Mouse (Mus musculus): ENCODE measurements around the gene Slc25a22. TPM values are rescaled to one million over a fixed set of nuclear protein-coding genes. Genes with fewer than 3 reads are reported as not detected.

The Slc25a22 gene
- polyA plus RNA-seq, 1 experiment from 2014 or later = 54.8 TPM

DNA sequence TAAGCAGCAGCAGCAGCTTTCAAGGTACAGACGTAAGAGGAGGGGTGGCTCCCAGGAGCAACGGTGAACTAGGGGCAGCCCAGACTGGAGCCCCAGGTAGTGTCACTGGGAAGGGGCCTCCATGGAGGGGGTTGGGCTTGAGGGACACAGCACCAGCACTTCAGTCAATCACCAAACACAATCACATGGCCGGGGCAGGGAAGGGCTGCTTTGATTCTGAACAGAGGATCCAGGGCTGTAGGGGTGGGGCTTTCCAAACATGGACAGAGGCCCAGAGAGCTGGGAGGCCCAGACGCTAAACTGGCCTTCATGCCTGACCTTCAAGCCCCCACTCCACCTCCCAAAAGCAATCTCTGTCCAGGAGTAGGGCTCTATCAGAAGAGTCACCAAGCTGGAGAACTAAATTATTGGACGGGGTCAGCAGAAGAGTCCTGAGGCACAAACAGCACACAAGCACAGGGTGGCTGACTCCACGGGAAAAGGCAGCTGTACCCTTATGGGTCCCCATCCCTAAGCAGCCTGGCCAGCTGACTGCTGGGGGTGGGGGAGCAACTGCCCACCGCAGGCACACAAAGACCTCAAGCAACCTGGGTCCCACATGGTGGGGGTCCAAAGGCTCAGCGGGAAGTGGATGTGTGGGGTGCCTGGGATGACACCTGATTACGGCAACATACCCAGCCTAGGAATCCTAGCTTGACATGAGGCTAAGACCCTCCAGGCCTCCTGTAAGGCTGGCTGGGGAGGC is 7.7 kb downstream of the Slc25a22 start:
- Histone ChIP-seq H3K9me3 (replicated peaks) (no peaks in the 10 kb centered on the region), H3K4me1 (peaks cover 42% of the 10 kb centered on the region), H3K4me2 (replicated peaks) (peak overlapping the region; percentile 63; the same call in 1 of the 2 replicates), H3K36me3 (peaks cover 45% of the 10 kb centered on the region), H3K27ac (no peak overlapping the region), H3K9ac (no peak overlapping the region), H3K4me3 (no peak overlapping the region), H3K27me3 (no peaks in the 10 kb centered on the region; the same call in 1 of the 2 replicates)
- WGBS = 63% methylated on average over 9 of the region's 9 CpGs
- ATAC-seq (ENCODE audit: low FRiP score) = 0 out of 2 replicates have a peak, but pooled peaks have one; percentile 15

DNA sequence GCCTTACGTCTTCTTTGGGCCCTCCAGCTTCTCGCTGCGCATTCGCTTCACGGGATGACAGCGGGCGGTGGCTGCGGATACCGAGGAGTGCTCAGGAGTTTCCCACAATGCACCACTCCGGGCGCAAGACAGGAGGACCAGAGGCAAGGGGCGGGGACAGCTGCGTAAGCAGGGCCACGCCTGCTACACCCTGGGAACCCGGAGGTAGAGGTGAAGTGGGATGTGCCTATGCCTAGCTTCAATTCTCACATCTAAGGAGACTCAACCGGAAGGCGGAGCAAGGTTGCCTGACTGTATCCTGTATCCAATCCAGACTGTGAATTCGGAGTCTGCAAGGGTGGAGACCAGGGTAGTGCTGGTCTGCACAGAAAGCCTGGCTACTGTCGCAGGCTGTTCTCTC is 8.4 kb downstream of the Slc25a22 start, which contains the start of gene Cend1:
TSS of gene Cend1 (minus strand) at position 182 of the 400 bp plus-strand sequence.
- peak; percentile 82 for ATAC-seq (ENCODE audit: low FRiP score)
- H3K4me2 ChIP-seq (replicated peaks) = peak within 1 kb of the TSS; percentile 63
- peaks cover 37% of the 10 kb centered on the region for H3K4me1 ChIP-seq
- H3K9ac ChIP-seq = peak within 1 kb of the TSS; percentile 71
- H3K27ac ChIP-seq = peak within 1 kb of the TSS; percentile 68
- no peaks in the 10 kb centered on the region for H3K9me3 ChIP-seq (replicated peaks)
- H3K36me3 ChIP-seq = peaks cover 45% of the 10 kb centered on the region
- H3K4me3 ChIP-seq = peak within 1 kb of the TSS; percentile 42
- no peaks in the 10 kb centered on the region; the same call in 1 of the 2 replicates for H3K27me3 ChIP-seq
- 2% methylated on average over 19 of the region's 19 CpGs for WGBS

DNA sequence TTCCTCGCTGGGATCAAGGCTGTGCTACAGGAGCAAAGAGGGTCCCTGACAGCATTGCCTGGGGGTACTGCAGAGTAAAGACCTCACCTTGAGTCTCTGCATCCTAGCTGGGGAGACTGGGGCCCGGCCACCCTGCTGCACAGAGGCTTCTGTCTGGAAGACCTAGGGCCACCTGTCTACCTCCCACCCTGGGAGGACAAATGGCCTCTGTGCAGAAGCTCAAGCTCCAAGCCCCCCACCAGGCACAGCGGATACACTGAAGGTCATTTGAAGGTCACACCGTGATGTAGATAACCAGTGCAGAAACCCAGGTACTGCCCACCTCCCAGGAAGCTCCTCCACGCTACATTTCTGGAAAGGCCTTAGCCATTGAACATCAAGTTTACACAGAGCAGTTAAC is 9.0 kb downstream of the Slc25a22 start:
- H3K27ac ChIP-seq = peak overlapping the region; percentile 68
- ATAC-seq (ENCODE audit: low FRiP score) = no peak
- H3K27me3 ChIP-seq = no peaks in the 10 kb centered on the region; the same call in 1 of the 2 replicates
- peak overlapping the region; percentile 71 for H3K9ac ChIP-seq
- peak overlapping the region; percentile 42 for H3K4me3 ChIP-seq
- H3K4me1 ChIP-seq = peaks cover 31% of the 10 kb centered on the region
- peak overlapping the region; percentile 63 for H3K4me2 ChIP-seq (replicated peaks)
- H3K9me3 ChIP-seq (replicated peaks) = no peaks in the 10 kb centered on the region
- WGBS = 56% methylated on average over 5 of the region's 5 CpGs
- H3K36me3 ChIP-seq = peaks cover 45% of the 10 kb centered on the region

GRCm38 (mm10) chr7:141426948-141427730 is 10.6 kb downstream of the Slc25a22 start:
- no peak overlapping the region for H3K27ac ChIP-seq

GRCm38 (mm10) chr7:141423811-141424210 is 13.9 kb downstream of the Slc25a22 start:
- Histone ChIP-seq H3K4me3 (no peak overlapping the region), H3K9me3 (replicated peaks) (no peaks in the 10 kb centered on the region), H3K9ac (no peak overlapping the region), H3K27me3 (peaks cover 2% of the 10 kb centered on the region), H3K27ac (no peak overlapping the region), H3K36me3 (peaks cover 11% of the 10 kb centered on the region; the same call in 1 of the 2 replicates), H3K4me1 (peaks cover 6% of the 10 kb centered on the region), H3K4me2 (replicated peaks) (no peak overlapping the region)
- no peak for ATAC-seq (ENCODE audit: low FRiP score)
- 71% methylated on average over 4 of the region's 4 CpGs for WGBS

More at GRCm38 (mm10) chr7:141426948-141427730, 10.6 kb downstream of the Slc25a22 start:
- H3K4me1 ChIP-seq = peaks cover 21% of the 10 kb centered on the region
- 79% methylated on average over 12 of the region's 12 CpGs for WGBS
- H3K9me3 ChIP-seq (replicated peaks) = no peaks in the 10 kb centered on the region
- no peaks in the 10 kb centered on the region; the same call in 1 of the 2 replicates for H3K27me3 ChIP-seq
- no peak overlapping the region for H3K4me2 ChIP-seq (replicated peaks)
- H3K4me3 ChIP-seq = no peak overlapping the region
- H3K36me3 ChIP-seq = peaks cover 32% of the 10 kb centered on the region
- H3K9ac ChIP-seq = no peak overlapping the region
- ATAC-seq (ENCODE audit: low FRiP score) = no peak

DNA sequence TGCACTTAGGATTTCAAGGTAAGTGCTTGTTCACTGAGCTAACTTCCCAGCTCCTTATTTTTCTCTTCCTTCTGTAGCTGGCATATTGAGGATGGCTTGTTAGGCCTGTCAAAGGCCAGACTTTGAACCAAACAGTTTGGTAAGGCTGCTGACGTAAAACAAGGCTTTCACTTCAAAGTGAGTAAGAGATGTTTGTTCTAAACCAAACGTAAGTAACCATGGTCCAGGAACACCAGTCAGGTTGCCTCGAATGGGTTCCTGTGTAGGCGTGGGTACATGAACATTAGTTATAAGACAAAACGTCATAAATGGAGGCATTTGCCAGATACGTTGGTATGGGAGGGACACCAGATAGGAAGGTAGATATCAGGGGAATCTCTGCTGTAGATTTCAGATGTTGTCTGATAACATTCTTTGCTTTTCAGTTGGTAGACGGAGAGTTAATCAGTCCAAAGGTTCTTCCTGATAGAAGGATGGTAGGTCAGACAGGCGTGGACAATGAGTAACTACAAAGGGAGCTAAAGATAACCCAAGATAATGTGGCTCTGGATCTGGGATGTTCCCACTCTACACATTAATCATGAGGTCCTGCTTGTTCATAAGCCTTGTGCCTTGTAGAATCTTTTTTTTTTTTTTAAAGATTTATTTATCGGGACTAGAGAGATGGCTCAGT is 17.5 kb downstream of the Slc25a22 start:
- H3K27ac ChIP-seq = no peak overlapping the region
- H3K9me3 ChIP-seq (replicated peaks) = no peaks in the 10 kb centered on the region
- H3K36me3 ChIP-seq = no peaks in the 10 kb centered on the region
- H3K9ac ChIP-seq = no peak overlapping the region
- H3K27me3 ChIP-seq = peaks cover 5% of the 10 kb centered on the region; the same call in 1 of the 2 replicates
- 85% methylated on average over 9 of the region's 9 CpGs for WGBS
- no peak for ATAC-seq (ENCODE audit: low FRiP score)
- H3K4me3 ChIP-seq = no peak overlapping the region
- no peaks in the 10 kb centered on the region for H3K4me1 ChIP-seq
- H3K4me2 ChIP-seq (replicated peaks) = no peak overlapping the region

DNA sequence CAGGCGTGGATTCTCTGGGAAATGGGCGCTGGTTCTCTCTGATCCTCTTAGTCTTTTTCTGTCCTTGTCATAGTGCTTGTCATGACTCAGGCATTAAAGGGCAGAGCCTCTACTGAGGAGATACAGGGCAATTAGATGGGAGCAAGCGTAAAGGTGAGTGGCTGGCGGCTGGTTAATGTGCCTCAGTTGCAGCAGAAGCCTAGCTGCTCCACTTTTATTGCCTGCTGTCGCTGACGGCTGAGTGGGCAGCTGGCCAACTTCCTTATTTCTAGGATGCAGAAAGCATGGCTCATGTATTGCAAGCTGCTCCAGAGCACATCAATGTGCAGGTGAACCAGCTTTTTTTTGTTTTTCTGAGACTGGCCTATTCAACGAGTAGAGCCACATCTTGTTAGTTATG is 18.7 kb downstream of the Slc25a22 start:
- Histone ChIP-seq H3K27ac (no peak overlapping the region), H3K36me3 (no peaks in the 10 kb centered on the region), H3K4me1 (peaks cover 5% of the 10 kb centered on the region; the same call in 1 of the 2 replicates), H3K4me3 (no peak overlapping the region), H3K4me2 (replicated peaks) (no peak overlapping the region), H3K27me3 (peaks cover 5% of the 10 kb centered on the region; the same call in 1 of the 2 replicates), H3K9me3 (replicated peaks) (no peaks in the 10 kb centered on the region), H3K9ac (no peak overlapping the region)
- no peak for ATAC-seq (ENCODE audit: low FRiP score)
- 82% methylated on average over 7 of the region's 7 CpGs for WGBS

- Histone ChIP-seq H3K4me3 (no peak overlapping the region), H3K9me3 (replicated peaks) (no peaks in the 10 kb centered on the region), H3K27me3 (peaks cover 5% of the 10 kb centered on the region; the same call in 1 of the 2 replicates), H3K4me1 (peaks cover 9% of the 10 kb centered on the region), H3K36me3 (no peaks in the 10 kb centered on the region), H3K27ac (no peak overlapping the region), H3K4me2 (replicated peaks) (no peak overlapping the region), H3K9ac (no peak overlapping the region)
- no peak for ATAC-seq (ENCODE audit: low FRiP score)
- WGBS = 72% methylated on average over 8 of the region's 8 CpGs
Observed at GRCm38 (mm10) chr7:141417731-141418681, 19.7 kb downstream of the Slc25a22 start.

DNA sequence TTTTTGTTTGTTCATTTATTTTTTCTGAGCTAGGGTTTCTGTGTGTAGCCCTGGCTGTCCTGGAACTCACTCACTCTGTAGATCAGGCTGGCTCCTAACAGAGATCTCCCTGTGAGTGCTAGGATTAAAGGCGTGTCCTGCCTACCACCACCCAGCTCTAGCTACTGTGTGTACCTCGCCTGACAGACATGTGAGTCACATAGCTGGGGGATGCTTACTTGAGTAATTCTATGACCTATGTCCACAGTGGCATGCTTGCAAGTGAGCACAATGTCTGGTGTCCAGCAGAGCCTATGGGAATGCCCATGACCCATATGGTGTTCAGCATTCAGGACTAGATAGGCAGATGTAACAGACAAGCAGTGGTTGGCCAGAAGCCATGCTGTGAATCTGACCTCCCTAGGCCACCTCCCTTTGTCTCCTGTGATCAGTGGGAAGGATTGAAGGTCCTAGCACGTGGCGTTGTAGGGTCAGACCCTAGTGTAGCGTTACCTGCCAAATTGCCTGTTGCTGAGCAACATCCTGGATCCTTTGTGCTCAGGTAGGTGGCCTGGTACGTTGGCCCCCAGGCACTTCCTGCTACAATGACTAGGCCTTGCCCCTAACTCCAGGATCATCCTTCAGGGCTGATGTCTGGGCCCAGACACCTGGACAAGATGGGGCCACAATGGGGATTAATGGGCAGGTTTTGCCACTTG is 21.4 kb downstream of the Slc25a22 start:
- ATAC-seq (ENCODE audit: low FRiP score) = no peak
- Histone ChIP-seq H3K4me3 (no peak overlapping the region), H3K4me2 (replicated peaks) (no peak overlapping the region), H3K9ac (no peak overlapping the region), H3K27ac (no peak overlapping the region), H3K9me3 (replicated peaks) (no peaks in the 10 kb centered on the region), H3K4me1 (peaks cover 12% of the 10 kb centered on the region), H3K36me3 (no peaks in the 10 kb centered on the region), H3K27me3 (peaks cover 5% of the 10 kb centered on the region; the same call in 1 of the 2 replicates)
- WGBS = 75% methylated on average over 6 of the region's 6 CpGs

- peak within 1 kb of the TSS; percentile 57 for H3K4me3 ChIP-seq
- peaks cover 20% of the 10 kb centered on the region for H3K36me3 ChIP-seq
- ATAC-seq (ENCODE audit: low FRiP score) = peak; percentile 92
- peak within 1 kb of the TSS; percentile 76 for H3K4me2 ChIP-seq (replicated peaks)
- H3K9me3 ChIP-seq (replicated peaks) = no peaks in the 10 kb centered on the region
- peaks cover 4% of the 10 kb centered on the region; the same call in 1 of the 2 replicates for H3K27me3 ChIP-seq
- H3K4me1 ChIP-seq = peaks cover 16% of the 10 kb centered on the region
- WGBS = under 1% methylated on average over 55 of the region's 56 CpGs
- H3K27ac ChIP-seq = peak within 1 kb of the TSS; percentile 89
- H3K9ac ChIP-seq = peak within 1 kb of the TSS; percentile 90
Observed at GRCm38 (mm10) chr7:141413809-141414584, 23.7 kb downstream of the Slc25a22 start, which contains the start of gene Gatd1. Gene Gatd1, minus strand, starts transcription at chr7:141414136.
